Mouse (Mus musculus): ENCODE results near the gene Apip.

- TF ChIP-seq POLR2A (IDR thresholded peaks at IDR 0.05; ENCODE audit: low read depth, low read length) (no peak), CTCF (IDR thresholded peaks at IDR 0.05; ENCODE audit: borderline replicate concordance, insufficient read depth, low read length) (no peak)
Observed at GRCm38 (mm10) chr2:103106172-103106571, 32.7 kb downstream of the Apip start.
